Mouse (Mus musculus) MEL (cell line): ENCODE data around the gene Bsn.

Experiments
- BHLHE40 ChIP-seq: IDR thresholded peaks from 2 replicates; pipeline ENCODE4 v1.6.1; 2012; ENCODE audit warnings: low read depth, mild to moderate bottlenecking, inconsistent platforms, low read length, improper control_type of control experiment, borderline replicate concordance
- CHD2 ChIP-seq: IDR thresholded peaks from 2 replicates; pipeline ENCODE4 v1.6.1; 2011; ENCODE audit warnings: low read length, improper control_type of control experiment
- CTCF ChIP-seq, 3 experiments: IDR thresholded peaks in 2 of 3; conservative IDR thresholded peaks in 1 of 3; 2 replicates each; pipeline ENCODE4 v1.5.1; 2011 to 2012; ENCODE audit warnings: low read length in 3 of 3, low read depth in 2 of 3, mild to moderate bottlenecking in 2 of 3, improper control_type of control experiment in 1 of 3, inconsistent platforms in 1 of 3, mixed read lengths in 1 of 3, moderate library complexity in 1 of 3; ENCODE audit not compliant: control insufficient read depth in 1 of 3, insufficient read depth in 1 of 3, poor library complexity in 1 of 3, severe bottlenecking in 1 of 3
- KAT2A ChIP-seq: conservative IDR thresholded peaks from 2 replicates; pipeline ENCODE4 v1.6.1; 2012; ENCODE audit warnings: low read depth, low read length, improper control_type of control experiment, inconsistent platforms
- RAD21 ChIP-seq: IDR thresholded peaks from 2 replicates; pipeline ENCODE4 v1.6.1; 2011; ENCODE audit warnings: mild to moderate bottlenecking, low read depth, low read length, improper control_type of control experiment
- ZNF384 ChIP-seq: IDR thresholded peaks from 2 replicates; pipeline ENCODE4 v1.6.1; 2012; ENCODE audit warnings: low read depth, mild to moderate bottlenecking, inconsistent platforms, low read length, improper control_type of control experiment

DNA sequence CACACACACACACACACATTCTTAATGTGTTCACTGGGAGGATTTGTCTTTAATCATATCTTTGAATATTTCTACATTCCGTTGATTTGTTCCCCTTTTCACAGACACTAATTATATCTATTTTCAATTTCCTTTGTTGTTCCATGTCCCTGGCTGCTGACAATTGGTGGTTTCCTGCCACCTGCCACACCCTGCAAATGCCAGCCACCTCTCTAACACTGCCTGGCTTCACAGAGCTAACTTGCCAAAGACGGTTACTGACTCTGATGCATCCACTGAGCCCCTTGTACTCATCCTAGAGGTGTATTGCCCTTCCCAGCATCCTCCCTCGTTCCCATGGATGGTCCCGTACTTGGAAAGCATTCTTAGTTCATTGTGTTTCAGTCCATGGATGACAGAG, 43.7 kb downstream of the Bsn start:
- TF ChIP-seq CHD2, result no peak
- no peak for TF ChIP-seq CTCF (IDR thresholded peaks at IDR 0.05 in 2 of 3, conservative IDR thresholded peaks at IDR 0.05 in 1 of 3; ENCODE audit: control insufficient read depth in 1 of 3, insufficient read depth in 1 of 3, low read depth in 2 of 3, low read length in 3 of 3, poor library complexity in 1 of 3, severe bottlenecking in 1 of 3)
- no peak for TF ChIP-seq BHLHE40
- TF ChIP-seq RAD21, result no peak
- TF ChIP-seq KAT2A, result no peak
- TF ChIP-seq ZNF384, result no peak
